Mouse (Mus musculus): ENCODE data around the gene Smagp. TPM values are rescaled to one million over a fixed set of nuclear protein-coding genes. Genes with fewer than 3 reads are reported as not detected.

The Smagp gene
- polyA plus RNA-seq, 1 experiment from 2014 or later = 88.6 TPM

GRCm38 (mm10) chr15:100681770-100682169 is 45.0 kb upstream of the Smagp start:
- TF ChIP-seq CTCF (IDR thresholded peaks at IDR 0.05; ENCODE audit: low read depth) = no peak
- Histone ChIP-seq H3K4me3 (ENCODE audit: low read depth, low read length) (no peak overlapping the region), H3K36me3 (ENCODE audit: control insufficient read depth, insufficient read depth) (no peaks in the 10 kb centered on the region), H3K9ac (ENCODE audit: low read depth, low read length) (no peak overlapping the region), H3K4me1 (replicated peaks; ENCODE audit: control insufficient read depth, insufficient read depth, low read length) (0 out of 2 replicates have a peak, but pooled peaks cover 4% of the 10 kb centered on the region), H3K4me2 (replicated peaks; ENCODE audit: low read depth) (no peak overlapping the region; the same call in 1 of the 2 replicates), H3K27me3 (replicated peaks; ENCODE audit: control insufficient read depth, insufficient read depth, low read length) (no peaks in the 10 kb centered on the region), H3K9me3 (ENCODE audit: control insufficient read depth) (no peaks in the 10 kb centered on the region), H3K27ac (ENCODE audit: low read depth, low read length) (no peak overlapping the region)
- 43% methylated on average over 7 of the region's 7 CpGs for WGBS
- no peak for ATAC-seq

GRCm38 (mm10) chr15:100680381-100680780 is 43.6 kb upstream of the Smagp start:
- Histone ChIP-seq H3K4me3 (ENCODE audit: low read depth, low read length) (no peak overlapping the region), H3K4me1 (replicated peaks; ENCODE audit: control insufficient read depth, insufficient read depth, low read length) (0 out of 2 replicates have a peak, but pooled peaks cover 4% of the 10 kb centered on the region), H3K36me3 (ENCODE audit: control insufficient read depth, insufficient read depth) (no peaks in the 10 kb centered on the region), H3K27me3 (replicated peaks; ENCODE audit: control insufficient read depth, insufficient read depth, low read length) (no peaks in the 10 kb centered on the region), H3K4me2 (replicated peaks; ENCODE audit: low read depth) (no peak overlapping the region), H3K9ac (ENCODE audit: low read depth, low read length) (no peak overlapping the region), H3K9me3 (ENCODE audit: control insufficient read depth) (no peaks in the 10 kb centered on the region), H3K27ac (ENCODE audit: low read depth, low read length) (no peak overlapping the region; the same call in 1 of the 2 replicates)
- no peak for TF ChIP-seq CTCF (IDR thresholded peaks at IDR 0.05; ENCODE audit: low read depth)
- no peak for ATAC-seq
- 40% methylated on average over 3 of the region's 3 CpGs for whole genome bisulfite sequencing

- Histone ChIP-seq H3K4me3 (ENCODE audit: low read depth, low read length) (no peak overlapping the region), H3K27me3 (replicated peaks; ENCODE audit: control insufficient read depth, insufficient read depth, low read length) (no peaks in the 10 kb centered on the region), H3K36me3 (ENCODE audit: control insufficient read depth, insufficient read depth) (no peaks in the 10 kb centered on the region), H3K4me2 (replicated peaks; ENCODE audit: low read depth) (peak overlapping the region; percentile 41), H3K9ac (ENCODE audit: low read depth, low read length) (no peak overlapping the region), H3K4me1 (replicated peaks; ENCODE audit: control insufficient read depth, insufficient read depth, low read length) (0 out of 2 replicates have a peak, but pooled peaks cover 4% of the 10 kb centered on the region), H3K27ac (ENCODE audit: low read depth, low read length) (peak overlapping the region; percentile 54), H3K9me3 (ENCODE audit: control insufficient read depth) (no peaks in the 10 kb centered on the region)
- peak; percentile 60 for ATAC-seq
- TF ChIP-seq CTCF (IDR thresholded peaks at IDR 0.05; ENCODE audit: low read depth) = no peak
- WGBS = 37% methylated on average over 14 of the region's 14 CpGs
These were observed 42.3 kb upstream of the Smagp start for GRCm38 (mm10) chr15:100679005-100679404.

- peak overlapping the region; percentile 41; the same call in 1 of the 2 replicates for H3K4me2 ChIP-seq (replicated peaks; ENCODE audit: low read depth)
- no peak overlapping the region for H3K4me3 ChIP-seq (ENCODE audit: low read depth, low read length)
- H3K27ac ChIP-seq (ENCODE audit: low read depth, low read length) = peak overlapping the region; percentile 54
- peak; percentile 16 for ATAC-seq
- H3K4me1 ChIP-seq (replicated peaks; ENCODE audit: control insufficient read depth, insufficient read depth, low read length) = 0 out of 2 replicates have a peak, but pooled peaks cover 4% of the 10 kb centered on the region
- H3K27me3 ChIP-seq (replicated peaks; ENCODE audit: control insufficient read depth, insufficient read depth, low read length) = no peaks in the 10 kb centered on the region
- no peaks in the 10 kb centered on the region for H3K9me3 ChIP-seq (ENCODE audit: control insufficient read depth)
- no peaks in the 10 kb centered on the region for H3K36me3 ChIP-seq (ENCODE audit: control insufficient read depth, insufficient read depth)
- WGBS = 48% methylated on average over 12 of the region's 12 CpGs
- no peak overlapping the region for H3K9ac ChIP-seq (ENCODE audit: low read depth, low read length)
- TF ChIP-seq CTCF (IDR thresholded peaks at IDR 0.05; ENCODE audit: low read depth) = no peak
These were observed 41.8 kb upstream of the Smagp start for GRCm38 (mm10) chr15:100678581-100678980.

GRCm38 (mm10) chr15:100677675-100678074 is 40.9 kb upstream of the Smagp start:
- Histone ChIP-seq H3K4me3 (ENCODE audit: low read depth, low read length) (no peak overlapping the region), H3K9ac (ENCODE audit: low read depth, low read length) (no peak overlapping the region), H3K27me3 (replicated peaks; ENCODE audit: control insufficient read depth, insufficient read depth, low read length) (no peaks in the 10 kb centered on the region), H3K4me2 (replicated peaks; ENCODE audit: low read depth) (no peak overlapping the region), H3K9me3 (ENCODE audit: control insufficient read depth) (no peaks in the 10 kb centered on the region), H3K4me1 (replicated peaks; ENCODE audit: control insufficient read depth, insufficient read depth, low read length) (0 out of 2 replicates have a peak, but pooled peaks cover 4% of the 10 kb centered on the region), H3K36me3 (ENCODE audit: control insufficient read depth, insufficient read depth) (no peaks in the 10 kb centered on the region), H3K27ac (ENCODE audit: low read depth, low read length) (no peak overlapping the region)
- 89% methylated on average over 8 of the region's 8 CpGs for WGBS
- no peak for TF ChIP-seq CTCF (IDR thresholded peaks at IDR 0.05; ENCODE audit: low read depth)
- ATAC-seq = no peak

GRCm38 (mm10) chr15:100676521-100676920 is 39.8 kb upstream of the Smagp start:
- ATAC-seq = no peak
- H3K27ac ChIP-seq (ENCODE audit: low read depth, low read length) = no peak overlapping the region
- peak; percentile 56 for TF ChIP-seq CTCF (IDR thresholded peaks at IDR 0.05; ENCODE audit: low read depth)
- no peak overlapping the region for H3K4me3 ChIP-seq (ENCODE audit: low read depth, low read length)
- H3K4me2 ChIP-seq (replicated peaks; ENCODE audit: low read depth) = no peak overlapping the region
- WGBS = 76% methylated on average over 1 of the region's 1 CpGs
- no peaks in the 10 kb centered on the region for H3K36me3 ChIP-seq (ENCODE audit: control insufficient read depth, insufficient read depth)
- no peaks in the 10 kb centered on the region for H3K9me3 ChIP-seq (ENCODE audit: control insufficient read depth)
- H3K9ac ChIP-seq (ENCODE audit: low read depth, low read length) = no peak overlapping the region
- 0 out of 2 replicates have a peak, but pooled peaks cover 4% of the 10 kb centered on the region for H3K4me1 ChIP-seq (replicated peaks; ENCODE audit: control insufficient read depth, insufficient read depth, low read length)
- no peaks in the 10 kb centered on the region for H3K27me3 ChIP-seq (replicated peaks; ENCODE audit: control insufficient read depth, insufficient read depth, low read length)

All from intestine, postnatal 0 days (tissue).